Mouse (Mus musculus) limb, embryonic 14.5 days (tissue): ENCODE measurements at regions not wholly inside any gene's neighbourhood (a gene's known extent, or its start where the extent isn't known, plus 50 kb on each side); places are given as distances from the start of the nearest gene placed in this dataset.

ENCODE experiments used
- ATAC-seq: fragments of 200-750 bp; cut with Nextera tagmentation; 2 replicates; pipeline ENCODE4 v1.8.0; 2017; ENCODE audit warnings: low read depth, moderate number of reproducible peaks, moderate TSS enrichment; ENCODE audit not compliant: low FRiP score
- DNase-seq: peaks from one replicate; pipeline ENCODE4 v3.0.0-alpha.2; 2015; ENCODE audit warnings: low spot score
- H3K27ac ChIP-seq: fragments of 300-500 bp; sonication (generic); replicated peaks from 2 replicates; pipeline ENCODE4 v1.5.1; 2014; ENCODE audit warnings: low read depth, mild to moderate bottlenecking, low read length, moderate library complexity, mixed read lengths
- H3K27me3 ChIP-seq: fragments of 300-500 bp; sonication (generic); 2 replicates; pipeline ENCODE4 v1.6.1; 2014; ENCODE audit warnings: low read length, mixed read lengths; ENCODE audit not compliant: control insufficient read depth, insufficient read depth
- H3K36me3 ChIP-seq: fragments of 300-500 bp; sonication (generic); 2 replicates; pipeline ENCODE4 v1.6.1; 2014; ENCODE audit warnings: mild to moderate bottlenecking, low read length, moderate library complexity, mixed read lengths; ENCODE audit not compliant: control insufficient read depth, insufficient read depth
- H3K4me1 ChIP-seq: fragments of 300-500 bp; sonication (generic); 2 replicates; pipeline ENCODE4 v1.6.1; 2014; ENCODE audit warnings: antibody characterized with exemption, low read length, mixed read lengths; ENCODE audit not compliant: control insufficient read depth, insufficient read depth
- H3K4me2 ChIP-seq: fragments of 300-500 bp; sonication (generic); replicated peaks from 2 replicates; pipeline ENCODE4 v1.6.1; 2014; ENCODE audit warnings: low read depth, mild to moderate bottlenecking, low read length, moderate library complexity; ENCODE audit not compliant: severe bottlenecking
- H3K4me3 ChIP-seq: fragments of 300-500 bp; sonication (generic); replicated peaks from 2 replicates; pipeline ENCODE4 v1.5.1; 2014; ENCODE audit warnings: low read length
- H3K9ac ChIP-seq: fragments of 300-500 bp; sonication (generic); 2 replicates; pipeline ENCODE4 v1.6.1; 2014; ENCODE audit warnings: mild to moderate bottlenecking, low read depth, low read length, moderate library complexity; ENCODE audit not compliant: severe bottlenecking
- H3K9me3 ChIP-seq: fragments of 300-500 bp; sonication (generic); 2 replicates; pipeline ENCODE4 v1.6.1; 2016; ENCODE audit warnings: low read length; ENCODE audit not compliant: control insufficient read depth
- POLR2A ChIP-seq: fragments of 200-500 bp; IDR thresholded peaks from 2 replicates; pipeline ENCODE4 v1.8.0; 2012; ENCODE audit warnings: inconsistent platforms, mild to moderate bottlenecking, moderate library complexity, borderline replicate concordance; ENCODE audit not compliant: insufficient read depth, insufficient read length; ENCODE audit errors: extremely low read depth
- WGBS: fragments of 180-500 bp; shearing (Covaris S2); extraction: QIAGEN DNeasy Blood & Tissue Kit; methylation state at CpG from one replicate; pipeline ENCODE4 v1.1.7; 2014; 5-methylcytosine and 5-hydroxymethylcytosine counted together

- 83% methylated on average over 1 of the region's 1 CpGs for WGBS
- ATAC-seq, result no peak
Observed at GRCm38 (mm10) chr12:92200602-92201001, 351.6 kb upstream of the Sel1l start.

GRCm38 (mm10) chr12:92198738-92199477 is 350.0 kb upstream of the Sel1l start:
- no peak overlapping the region for H3K4me3 ChIP-seq
- no peak for ATAC-seq
- no peak overlapping the region for H3K9ac ChIP-seq
- no peak for TF ChIP-seq POLR2A
- 79% methylated on average over 5 of the region's 5 CpGs for WGBS
- no peak for DNase-seq
- no peaks in the 10 kb centered on the region for H3K9me3 ChIP-seq
- no peaks in the 10 kb centered on the region for H3K4me1 ChIP-seq
- no peaks in the 10 kb centered on the region for H3K36me3 ChIP-seq
- no peak overlapping the region for H3K4me2 ChIP-seq
- no peaks in the 10 kb centered on the region for H3K27me3 ChIP-seq
- no peak overlapping the region for H3K27ac ChIP-seq

More at GRCm38 (mm10) chr12:92200602-92201001, 351.6 kb upstream of the Sel1l start:
- no peaks in the 10 kb centered on the region for H3K27me3 ChIP-seq
- H3K27ac ChIP-seq, result no peak overlapping the region
- H3K4me3 ChIP-seq, result no peak overlapping the region
- H3K9me3 ChIP-seq, result no peaks in the 10 kb centered on the region
- no peak overlapping the region for H3K9ac ChIP-seq
- H3K36me3 ChIP-seq, result no peaks in the 10 kb centered on the region
- H3K4me2 ChIP-seq, result no peak overlapping the region
- TF ChIP-seq POLR2A, result no peak
- no peak for DNase-seq
- no peaks in the 10 kb centered on the region for H3K4me1 ChIP-seq

- H3K27me3 ChIP-seq, result no peaks in the 10 kb centered on the region
- no peaks in the 10 kb centered on the region for H3K36me3 ChIP-seq
- no peak for ATAC-seq
- TF ChIP-seq POLR2A, result no peak
- no peaks in the 10 kb centered on the region for H3K9me3 ChIP-seq
- WGBS, result 69% methylated on average over 6 of the region's 6 CpGs
- H3K4me1 ChIP-seq, result no peaks in the 10 kb centered on the region
- H3K4me3 ChIP-seq, result no peak overlapping the region
- H3K27ac ChIP-seq, result no peak overlapping the region
- DNase-seq, result no peak
- no peak overlapping the region for H3K4me2 ChIP-seq
- H3K9ac ChIP-seq, result no peak overlapping the region
Observed at GRCm38 (mm10) chr12:92193934-92194685, 345.2 kb upstream of the Sel1l start.

GRCm38 (mm10) chr12:92193199-92193933 is 344.4 kb upstream of the Sel1l start:
- Histone ChIP-seq H3K27ac (no peak overlapping the region), H3K9ac (no peak overlapping the region), H3K9me3 (no peaks in the 10 kb centered on the region), H3K4me1 (no peaks in the 10 kb centered on the region), H3K4me3 (no peak overlapping the region), H3K27me3 (no peaks in the 10 kb centered on the region), H3K36me3 (no peaks in the 10 kb centered on the region), H3K4me2 (no peak overlapping the region)
- WGBS, result 66% methylated on average over 8 of the region's 8 CpGs
- no peak for TF ChIP-seq POLR2A
- ATAC-seq (no peak), DNase-seq (no peak)

- no peak for ATAC-seq
- no peak for TF ChIP-seq POLR2A
- no peak overlapping the region for H3K27ac ChIP-seq
Observed at GRCm38 (mm10) chr12:92189022-92189421, 340.1 kb upstream of the Sel1l start.

More at GRCm38 (mm10) chr12:92189022-92189421, 340.1 kb upstream of the Sel1l start:
- H3K9me3 ChIP-seq, result no peaks in the 10 kb centered on the region
- H3K4me3 ChIP-seq, result no peak overlapping the region
- no peak for DNase-seq
- H3K36me3 ChIP-seq, result no peaks in the 10 kb centered on the region
- no peaks in the 10 kb centered on the region for H3K4me1 ChIP-seq
- no peak overlapping the region for H3K9ac ChIP-seq
- H3K27me3 ChIP-seq, result no peaks in the 10 kb centered on the region
- H3K4me2 ChIP-seq, result no peak overlapping the region
